Mouse (Mus musculus) cerebellum, adult 8-10 months (tissue): Measurements from ENCODE around the gene H2afj.

Experiments used
- DNase-seq: peaks from one replicate; pipeline ENCODE4 v3.0.0; 2022

The H2afj gene

DNA sequence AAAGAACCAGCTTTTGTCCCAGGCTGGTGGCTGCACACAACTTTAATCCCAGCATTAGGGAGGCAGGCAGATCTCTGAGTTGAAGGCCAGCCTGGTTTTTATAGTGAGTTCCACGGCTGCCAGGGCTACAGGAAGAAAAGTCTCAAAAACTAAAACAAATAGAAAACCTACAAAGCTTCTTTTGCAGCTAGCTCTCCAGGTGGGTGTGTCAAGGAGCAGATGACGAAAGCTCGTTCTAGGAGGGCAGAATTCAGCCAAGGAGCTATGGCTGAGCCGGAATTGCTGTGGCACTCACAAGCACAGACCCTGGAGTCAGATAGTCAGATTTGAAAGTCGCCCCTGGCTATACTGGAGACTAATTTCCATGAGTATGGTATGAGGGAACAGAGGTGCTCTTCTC, 1.2 kb upstream of the H2afj start:
- no peak for DNase-seq

DNA sequence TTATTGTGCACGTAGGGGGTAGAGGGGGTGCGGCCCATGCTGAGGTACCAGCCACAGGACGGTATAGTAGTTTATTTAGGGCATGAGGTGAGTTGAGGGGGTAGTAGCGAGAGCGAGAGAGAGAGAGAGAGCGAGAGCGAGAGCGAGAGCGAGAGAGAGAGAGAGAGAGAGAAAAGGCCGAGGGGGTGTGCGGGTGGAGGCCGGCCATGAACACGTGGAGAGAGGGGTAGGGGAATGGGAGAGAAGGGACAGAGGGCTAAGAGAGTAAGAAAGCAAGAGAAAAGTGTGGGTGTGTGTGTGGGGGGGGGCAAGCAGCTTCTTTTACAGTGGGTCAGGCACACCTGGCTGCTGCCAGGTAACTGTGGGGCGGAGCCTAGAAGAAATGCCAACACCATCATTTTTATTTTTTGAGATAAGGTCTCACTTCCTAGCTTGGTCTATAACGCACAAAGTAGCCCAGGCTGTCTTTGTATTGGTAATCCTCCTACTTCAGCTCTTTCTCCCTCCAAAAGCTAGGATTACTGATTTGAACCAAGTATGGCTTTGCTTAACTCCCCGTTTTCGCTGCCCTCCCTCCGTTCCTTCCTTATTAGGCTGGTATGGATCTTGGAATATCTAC, 540 bp upstream of the H2afj start:
- no peak for DNase-seq

- DNase-seq: no peak
Measured at GRCm38 (mm10) chr6:136808631-136809046, 595 bp downstream of the H2afj start.

GRCm38 (mm10) chr6:136809077-136809476, 1.0 kb downstream of the H2afj start:
- no peak for DNase-seq

DNA sequence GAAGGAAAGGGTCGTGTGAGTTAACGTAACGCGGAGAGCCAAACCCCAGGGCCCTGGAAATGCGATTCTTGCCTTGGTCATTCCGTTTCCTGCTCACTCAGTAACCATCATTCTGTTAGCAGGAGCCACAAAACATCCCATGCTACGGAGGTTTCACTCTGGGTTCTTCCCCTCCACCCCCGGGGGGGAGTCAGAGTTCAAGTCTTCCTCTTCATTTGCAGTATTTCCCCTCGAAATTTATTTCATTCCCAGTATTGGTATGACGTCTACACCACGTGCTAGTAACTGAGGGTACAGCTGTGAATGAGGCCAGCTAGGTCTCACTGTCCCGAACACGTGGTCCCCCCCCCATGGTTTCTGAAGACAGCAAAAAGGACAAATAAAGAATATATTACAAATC, 1.6 kb downstream of the H2afj start:
- no peak for DNase-seq

GRCm38 (mm10) chr6:136811196-136811595, 3.2 kb downstream of the H2afj start:
- no peak for DNase-seq

DNA sequence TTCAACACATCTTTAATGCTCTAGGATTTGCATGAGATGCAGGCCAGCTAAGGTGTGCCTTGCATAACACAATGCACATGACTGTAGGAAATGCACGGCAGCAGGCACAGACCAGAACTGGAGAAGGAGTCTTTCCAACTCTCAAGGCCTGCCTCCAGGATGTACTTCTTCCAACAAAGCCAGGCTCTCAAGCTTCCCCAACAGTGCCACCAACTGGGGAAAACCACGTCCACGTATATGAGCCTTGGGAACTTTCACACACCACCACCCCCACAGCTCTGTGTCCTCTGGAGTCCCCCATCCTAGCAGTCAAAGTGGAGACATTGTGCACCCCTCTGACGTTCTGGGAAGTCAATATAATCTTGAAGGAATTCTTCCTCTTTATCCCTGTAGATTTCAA, 5.1 kb downstream of the H2afj start:
- no peak for DNase-seq

DNA sequence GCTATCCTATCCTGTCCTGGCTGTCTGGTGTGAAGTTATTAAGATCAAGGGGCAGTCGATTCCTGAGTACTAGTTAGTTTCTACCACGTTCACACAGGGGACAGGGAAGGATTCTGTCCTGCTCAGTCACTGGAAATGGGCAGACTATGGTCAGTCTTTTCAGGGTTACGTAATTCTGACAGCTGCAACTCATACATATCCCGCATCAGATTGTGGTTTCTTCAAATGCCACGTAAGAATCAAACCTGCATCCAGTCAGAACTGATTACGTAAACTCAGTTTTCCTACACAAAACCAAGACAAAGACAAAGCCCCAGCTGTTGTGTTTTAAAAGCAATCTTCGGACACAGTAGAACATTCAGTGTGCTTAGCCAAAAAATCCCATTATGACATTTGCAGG, 7.3 kb downstream of the H2afj start:
- no peak for DNase-seq

DNA sequence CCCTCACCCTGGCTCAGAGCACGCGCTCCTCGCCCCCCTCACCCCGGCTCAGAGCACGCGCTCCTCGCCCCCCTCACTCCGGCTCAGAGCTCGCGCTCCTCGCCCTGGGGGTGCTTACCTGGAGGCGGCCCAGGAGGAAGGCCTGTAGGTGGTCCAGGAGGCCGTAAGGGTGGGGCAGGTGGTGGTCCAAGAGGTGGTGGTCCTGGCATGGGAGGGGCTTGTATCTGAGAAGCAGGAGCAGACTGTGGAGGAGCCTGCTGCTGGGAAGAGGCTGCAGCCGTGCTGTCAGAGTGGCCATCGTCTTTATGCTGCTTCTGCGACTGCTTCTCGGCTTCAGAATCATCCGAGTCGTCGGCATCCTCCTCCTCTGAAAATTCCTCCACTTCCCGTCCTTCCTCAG, 8.8 kb downstream of the H2afj start:
- no peak for DNase-seq

- DNase-seq: no peak
Measured at GRCm38 (mm10) chr6:136817549-136817948, 9.5 kb downstream of the H2afj start.

DNA sequence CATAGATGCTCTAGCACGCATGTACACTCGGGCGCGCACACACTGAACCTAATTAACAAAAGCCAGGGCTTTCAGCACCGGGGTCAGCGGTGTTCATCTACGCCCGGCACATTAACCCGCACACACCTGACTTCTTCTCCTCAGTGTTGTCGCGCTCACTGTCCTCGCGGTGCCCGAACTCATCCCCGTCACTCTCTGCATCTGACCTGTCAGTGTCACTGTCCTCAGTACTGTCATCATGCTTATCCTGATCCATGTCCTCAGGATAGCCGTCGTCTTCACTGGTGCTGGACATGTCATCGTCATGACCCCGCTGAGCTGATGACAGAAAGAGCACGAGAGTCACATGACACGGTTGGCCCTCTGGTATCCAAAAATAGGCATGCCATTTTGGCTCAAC, 12.3 kb downstream of the H2afj start:
- no peak for DNase-seq

GRCm38 (mm10) chr6:136821086-136821485, 13.0 kb downstream of the H2afj start:
- DNase-seq: no peak

DNA sequence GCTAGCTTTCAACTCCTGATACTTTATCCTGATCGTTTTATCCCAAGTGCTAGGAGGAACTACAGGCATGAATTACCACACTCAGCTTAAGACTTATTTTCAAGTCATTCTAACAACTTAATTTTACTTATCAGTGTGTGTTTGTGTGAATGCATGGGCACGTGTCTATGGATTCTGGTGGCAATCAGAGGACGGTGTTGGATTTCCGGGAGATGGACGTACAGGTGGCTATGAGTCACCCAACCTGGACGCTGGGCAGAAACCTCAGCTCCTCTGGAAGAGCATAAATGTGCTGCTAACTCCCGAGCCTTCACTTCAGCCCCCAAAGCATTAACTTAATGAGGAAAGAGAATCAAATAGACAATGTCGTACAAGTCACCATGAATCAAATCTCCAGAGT, 16.9 kb downstream of the H2afj start:
- DNase-seq: no peak

- no peak for DNase-seq
Measured at GRCm38 (mm10) chr6:136827116-136827515, 19.1 kb downstream of the H2afj start.

DNA sequence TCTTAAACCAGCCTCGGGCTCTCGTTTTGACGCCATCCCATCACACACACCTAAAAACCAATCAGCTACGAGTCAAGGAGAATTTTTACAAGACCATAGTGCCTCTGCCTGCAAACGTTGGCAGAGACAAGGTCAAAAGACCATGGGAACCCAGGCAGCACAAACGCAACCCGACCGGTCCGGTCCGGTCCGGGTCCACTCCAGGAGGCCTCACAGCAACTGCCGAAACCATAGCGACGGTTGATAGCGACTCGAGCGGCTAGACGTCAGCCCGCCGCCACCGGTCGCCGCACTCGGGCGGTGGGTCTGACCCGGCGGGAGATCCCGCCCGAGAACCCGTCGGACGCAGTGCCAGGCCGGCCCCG, 19.5 kb downstream of the H2afj start, which contains the start of gene BC049715:
Gene BC049715 (plus strand): TSS at position 111 of the 365 bp plus-strand sequence.
- no peak for DNase-seq

DNA sequence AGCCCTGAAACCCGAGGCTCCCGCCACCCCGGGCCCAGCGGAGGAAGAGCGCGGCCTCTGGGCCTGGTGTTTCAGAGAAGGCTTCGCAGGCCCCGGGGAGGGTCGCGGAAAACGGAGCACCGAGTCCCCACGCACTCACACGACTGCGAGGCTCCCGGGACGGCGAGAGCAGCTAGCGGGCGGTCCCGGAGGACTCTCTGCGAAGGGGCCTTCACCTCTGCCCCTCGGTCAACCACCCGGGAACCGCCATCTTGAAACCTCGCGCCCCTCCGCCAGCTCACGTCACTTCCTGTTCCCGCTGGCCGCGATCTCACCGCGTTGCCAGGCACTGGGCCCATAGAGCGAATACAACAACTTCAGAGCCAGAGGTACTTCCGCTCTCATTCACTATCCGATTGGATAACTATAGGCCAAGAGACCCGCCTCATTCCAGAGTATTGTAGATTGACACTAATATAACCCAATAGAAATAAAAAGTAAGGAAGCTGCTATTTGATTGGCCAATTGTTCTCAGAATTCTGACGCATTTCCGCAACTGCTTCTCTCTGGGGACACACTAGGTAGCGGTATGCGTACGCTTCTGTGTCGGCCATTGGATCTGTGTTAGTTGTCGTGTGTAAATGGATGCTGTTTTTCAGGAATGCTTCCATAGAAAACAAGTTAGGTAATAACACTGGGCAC, 20.0 kb downstream of the H2afj start, which contains the start of gene Wbp11:
Gene Wbp11 (minus strand): TSS at position 353 of the 681 bp plus-strand sequence.
- peak; percentile 93 for DNase-seq

- peak; percentile 16 for DNase-seq
Measured at GRCm38 (mm10) chr6:136828681-136829080, 20.6 kb downstream of the H2afj start.

DNA sequence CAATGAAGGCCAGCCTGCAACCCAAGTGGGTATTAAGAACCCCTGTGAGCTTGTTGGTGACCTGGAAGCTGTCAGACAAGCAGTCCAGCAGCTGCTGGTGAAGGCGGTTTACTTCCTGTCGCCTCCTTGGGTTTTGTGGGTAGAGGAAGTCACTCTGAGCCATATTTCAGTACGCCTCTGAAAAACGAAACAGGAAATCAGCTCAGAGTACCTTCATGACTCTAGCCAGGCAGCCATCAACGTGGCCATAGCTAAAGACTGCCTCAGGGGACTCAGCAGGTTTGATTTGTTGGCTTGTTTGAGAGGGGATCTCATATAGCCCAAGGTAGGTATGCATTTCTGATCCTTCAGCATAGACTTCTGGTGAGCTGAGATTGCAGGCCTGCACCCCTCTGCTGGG, 23.7 kb downstream of the H2afj start:
- no peak for DNase-seq

DNA sequence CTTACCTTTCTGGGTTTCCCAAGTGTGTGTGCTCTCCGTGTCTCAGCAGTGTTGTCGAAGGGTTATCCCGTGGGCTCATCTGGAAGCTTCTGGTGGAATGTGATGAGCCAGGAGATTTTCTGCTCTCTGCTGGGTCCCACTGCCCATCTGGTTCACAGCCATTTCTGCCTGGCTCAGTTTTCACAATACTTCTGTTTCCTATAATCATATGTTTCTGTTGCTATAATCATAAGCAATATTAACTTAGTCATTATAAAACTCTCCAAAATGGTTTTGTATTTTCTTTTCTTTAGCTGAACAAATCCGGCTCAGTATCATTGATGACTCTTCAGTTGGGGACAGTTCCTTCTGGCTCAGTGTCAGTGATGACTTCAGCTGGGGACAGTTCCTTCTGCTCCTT, 27.3 kb downstream of the H2afj start, which contains the start of gene Smco3:
Gene Smco3 (minus strand): TSS at position 101 of the 400 bp plus-strand sequence.
- DNase-seq: no peak

DNA sequence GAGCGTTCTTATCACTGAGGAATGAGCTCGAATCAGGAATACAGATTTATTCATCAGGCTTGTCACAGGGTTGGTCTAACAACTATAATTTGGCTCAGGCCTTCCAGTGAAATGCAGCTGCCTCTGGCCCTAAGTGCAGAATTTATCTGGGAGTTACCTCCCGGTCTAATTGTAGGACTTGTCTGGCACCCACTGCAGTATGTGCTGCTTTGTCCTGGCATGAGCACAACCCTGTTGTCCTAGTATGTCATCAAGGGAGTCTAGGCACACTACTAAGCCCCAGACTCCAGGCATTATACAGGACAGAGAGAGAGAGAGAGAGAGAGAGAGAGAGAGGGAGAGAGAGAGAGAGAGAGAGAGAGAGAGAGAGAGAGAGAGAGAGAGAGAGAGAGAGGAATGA, 29.3 kb downstream of the H2afj start:
- DNase-seq: no peak

- no peak for DNase-seq
Measured at GRCm38 (mm10) chr6:136844903-136845302, 36.9 kb downstream of the H2afj start.

DNA sequence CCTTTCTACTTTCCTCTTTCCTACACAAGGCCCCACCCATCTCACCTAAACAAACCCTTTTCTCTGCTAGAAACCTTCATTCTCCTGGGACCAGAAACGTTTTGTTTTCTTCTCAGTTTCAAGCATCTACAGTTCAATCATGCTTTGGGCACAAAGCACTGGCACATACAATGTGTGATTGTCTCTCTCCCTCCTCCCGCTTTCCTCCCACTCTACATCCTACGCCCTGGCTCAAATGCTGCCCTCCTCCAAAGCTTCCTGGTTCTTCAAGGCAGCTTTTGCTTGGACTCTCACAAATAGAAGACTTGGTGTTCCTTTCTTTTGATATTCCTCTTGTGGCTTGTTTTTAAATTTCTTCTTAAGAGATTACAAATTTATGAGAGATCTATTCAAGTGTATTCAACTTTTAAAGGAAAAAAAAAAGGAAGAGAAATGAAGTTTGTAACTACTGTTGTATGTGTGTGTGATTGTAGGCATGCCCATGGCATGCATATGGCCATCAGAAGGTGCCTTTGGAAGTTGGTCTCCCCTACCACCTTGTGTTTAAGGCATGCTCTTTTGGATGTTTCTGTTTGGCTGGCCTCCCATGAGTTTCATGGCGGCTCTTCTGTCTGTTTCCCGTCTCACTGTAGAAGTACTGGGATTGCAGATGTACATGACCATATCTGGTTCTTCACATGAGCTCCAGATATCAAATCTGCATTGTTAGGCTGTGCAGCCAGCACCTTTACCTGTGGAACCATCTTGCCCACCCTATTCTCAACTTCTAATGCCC, 37.8 kb downstream of the H2afj start:
- no peak for DNase-seq

DNA sequence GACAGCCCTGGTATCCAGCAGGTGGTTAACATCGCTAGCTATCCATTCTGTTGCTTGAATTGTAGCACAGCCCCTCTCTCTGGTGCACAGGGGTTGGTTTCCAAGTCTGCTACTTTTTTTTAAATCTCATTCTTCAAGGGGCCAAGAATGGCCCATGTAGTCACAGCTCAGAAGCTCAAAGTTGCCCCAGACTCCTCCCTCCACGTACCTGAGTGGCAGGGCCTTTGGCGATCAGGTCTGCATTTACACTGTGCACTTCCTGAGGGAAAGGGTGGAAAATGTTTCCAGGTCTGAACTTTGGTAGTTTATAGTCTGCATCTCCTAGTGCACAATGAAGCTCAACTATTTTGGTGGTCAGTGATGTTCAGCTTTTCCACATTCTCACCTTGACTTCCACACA, 39.2 kb downstream of the H2afj start:
- no peak for DNase-seq

- peak; percentile 8 for DNase-seq
Measured at GRCm38 (mm10) chr6:136847790-136848189, 39.7 kb downstream of the H2afj start.
